Mouse (Mus musculus): ENCODE measurements around the gene C1ql2.

- TF ChIP-seq CTCF (IDR thresholded peaks at IDR 0.05; ENCODE audit: low read depth, low read length), result peak; percentile 69
- no peak for TF ChIP-seq POLR2A (IDR thresholded peaks at IDR 0.05; ENCODE audit: borderline replicate concordance, low read depth, low read length)
Measured at GRCm38 (mm10) chr1:120327714-120328113, 12.7 kb upstream of the C1ql2 start.

All from bone marrow macrophage, adult 2 months (primary cell).